Mouse (Mus musculus): ENCODE results near the gene Gm7029.

- TF ChIP-seq POLR2A (IDR thresholded peaks at IDR 0.05; ENCODE audit: borderline replicate concordance, low read depth, low read length) (no peak), CTCF (IDR thresholded peaks at IDR 0.05; ENCODE audit: low read depth, low read length) (no peak)
These were observed 43.4 kb downstream of the Gm7029 start for GRCm38 (mm10) chr17:33916847-33917655.

Data from bone marrow macrophage, adult 2 months (primary cell).